Mouse (Mus musculus): ENCODE data around the gene Pde6h. TPM values are rescaled to one million over a fixed set of nuclear protein-coding genes. Genes with fewer than 3 reads are reported as not detected.

The Pde6h gene
- polyA plus RNA-seq, 1 experiment from 2014 or later: 0.08 TPM

DNA sequence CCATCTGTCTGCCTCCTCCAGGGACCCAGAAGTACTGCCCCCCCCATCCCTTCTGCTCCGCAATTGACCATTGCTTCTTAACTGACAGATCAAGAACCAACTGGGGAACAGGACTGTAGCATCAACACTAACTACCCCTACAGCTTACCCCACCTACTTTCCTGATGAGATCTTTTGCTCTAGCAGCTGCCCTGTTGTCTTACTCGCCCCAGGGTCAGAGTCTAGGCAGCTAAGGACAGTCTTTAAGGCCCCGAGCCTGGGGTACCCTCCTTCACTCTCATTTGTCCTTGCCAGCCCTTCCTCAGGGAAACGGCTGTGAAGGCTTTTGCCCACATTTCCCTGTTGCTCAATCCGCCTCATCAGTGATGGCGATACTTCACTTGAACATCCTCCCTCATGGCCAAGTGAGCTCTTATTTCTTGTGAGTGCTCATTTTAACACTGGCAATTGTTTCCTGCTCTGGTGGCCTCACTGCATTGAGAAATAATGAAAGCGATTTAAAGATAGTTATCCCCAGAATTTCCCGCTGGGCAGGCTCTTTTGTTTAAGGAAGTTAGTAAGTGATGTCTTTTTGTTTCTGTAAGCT lies 19.7 kb upstream of the Pde6h start:
- no peak for ATAC-seq
- Histone ChIP-seq H3K9me3 (replicated peaks; ENCODE audit: control insufficient read depth, low read length, poor library complexity, severe bottlenecking) (no peaks in the 10 kb centered on the region), H3K4me1 (ENCODE audit: control insufficient read depth, insufficient read depth, low read length) (no peaks in the 10 kb centered on the region), H3K36me3 (ENCODE audit: control insufficient read depth, insufficient read depth, low read length) (no peaks in the 10 kb centered on the region), H3K4me3 (ENCODE audit: low read depth, low read length) (no peak overlapping the region), H3K27ac (ENCODE audit: low read length) (no peak overlapping the region), H3K4me2 (ENCODE audit: low read length) (no peak overlapping the region), H3K27me3 (ENCODE audit: control insufficient read depth, insufficient read depth, low read depth, low read length) (no peaks in the 10 kb centered on the region), H3K9ac (ENCODE audit: low read depth, low read length) (no peak overlapping the region)
- 73% methylated on average over 8 of the region's 8 CpGs for WGBS

DNA sequence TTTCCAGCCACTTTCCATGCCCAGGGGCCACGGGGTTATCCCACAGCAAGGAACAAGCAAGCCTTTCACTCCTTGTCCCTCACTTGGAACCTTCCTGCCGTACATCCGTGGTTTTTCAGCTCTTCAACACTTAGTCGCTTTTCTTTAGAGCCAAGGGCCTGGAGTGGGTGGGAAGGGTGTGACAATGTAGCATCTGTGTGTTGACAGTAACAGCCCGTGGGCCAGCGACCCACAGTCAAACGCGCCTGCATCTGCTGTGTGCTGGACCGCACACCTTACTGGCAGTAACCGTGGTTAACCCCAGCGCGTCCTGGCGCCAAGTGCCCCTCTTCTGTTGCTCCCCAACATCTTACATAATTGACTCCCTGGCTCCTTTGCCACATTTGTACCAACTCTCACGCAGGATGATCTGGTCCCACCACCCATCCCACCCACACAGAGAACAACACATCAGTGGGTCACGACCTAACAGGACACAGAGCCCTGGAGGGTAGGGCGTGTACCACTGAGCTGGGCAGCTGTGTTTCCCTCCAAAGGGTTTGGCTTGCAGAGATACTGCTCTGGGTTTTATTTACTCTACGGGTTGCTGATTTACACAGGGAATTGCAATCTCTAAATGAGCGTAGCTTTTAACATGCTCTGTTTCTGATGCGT lies 17.2 kb upstream of the Pde6h start:
- no peak overlapping the region for H3K4me3 ChIP-seq (ENCODE audit: low read depth, low read length)
- 92% methylated on average over 19 of the region's 19 CpGs for WGBS
- H3K27me3 ChIP-seq (ENCODE audit: control insufficient read depth, insufficient read depth, low read depth, low read length): no peaks in the 10 kb centered on the region
- no peak for ATAC-seq
- no peak overlapping the region for H3K9ac ChIP-seq (ENCODE audit: low read depth, low read length)
- H3K4me2 ChIP-seq (ENCODE audit: low read length): no peak overlapping the region
- no peaks in the 10 kb centered on the region for H3K4me1 ChIP-seq (ENCODE audit: control insufficient read depth, insufficient read depth, low read length)
- no peaks in the 10 kb centered on the region for H3K9me3 ChIP-seq (replicated peaks; ENCODE audit: control insufficient read depth, low read length, poor library complexity, severe bottlenecking)
- H3K27ac ChIP-seq (ENCODE audit: low read length): no peak overlapping the region
- no peaks in the 10 kb centered on the region for H3K36me3 ChIP-seq (ENCODE audit: control insufficient read depth, insufficient read depth, low read length)

DNA sequence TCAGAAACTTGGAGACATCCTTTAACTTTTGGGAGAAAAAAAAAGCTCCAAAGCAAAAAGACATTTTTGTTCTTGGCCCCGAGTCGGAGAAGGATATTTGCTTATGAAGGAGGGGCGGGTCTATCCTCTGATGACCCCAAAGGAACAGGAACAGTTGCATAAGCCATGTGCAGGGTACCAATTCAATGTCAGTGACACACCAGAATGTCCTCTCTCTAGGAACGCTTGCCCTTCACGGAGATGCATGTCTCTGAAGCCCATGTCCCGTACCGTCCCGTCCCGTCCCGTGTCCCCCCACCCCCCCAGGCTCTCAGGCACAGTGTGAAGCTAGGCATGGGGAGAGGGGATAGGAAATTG lies 16.7 kb upstream of the Pde6h start:
- Histone ChIP-seq H3K27ac (ENCODE audit: low read length) (no peak overlapping the region), H3K27me3 (ENCODE audit: control insufficient read depth, insufficient read depth, low read depth, low read length) (no peaks in the 10 kb centered on the region), H3K36me3 (ENCODE audit: control insufficient read depth, insufficient read depth, low read length) (no peaks in the 10 kb centered on the region), H3K9ac (ENCODE audit: low read depth, low read length) (no peak overlapping the region), H3K4me2 (ENCODE audit: low read length) (no peak overlapping the region), H3K9me3 (replicated peaks; ENCODE audit: control insufficient read depth, low read length, poor library complexity, severe bottlenecking) (no peaks in the 10 kb centered on the region), H3K4me1 (ENCODE audit: control insufficient read depth, insufficient read depth, low read length) (no peaks in the 10 kb centered on the region), H3K4me3 (ENCODE audit: low read depth, low read length) (no peak overlapping the region)
- ATAC-seq: no peak
- 81% methylated on average over 10 of the region's 10 CpGs for WGBS

DNA sequence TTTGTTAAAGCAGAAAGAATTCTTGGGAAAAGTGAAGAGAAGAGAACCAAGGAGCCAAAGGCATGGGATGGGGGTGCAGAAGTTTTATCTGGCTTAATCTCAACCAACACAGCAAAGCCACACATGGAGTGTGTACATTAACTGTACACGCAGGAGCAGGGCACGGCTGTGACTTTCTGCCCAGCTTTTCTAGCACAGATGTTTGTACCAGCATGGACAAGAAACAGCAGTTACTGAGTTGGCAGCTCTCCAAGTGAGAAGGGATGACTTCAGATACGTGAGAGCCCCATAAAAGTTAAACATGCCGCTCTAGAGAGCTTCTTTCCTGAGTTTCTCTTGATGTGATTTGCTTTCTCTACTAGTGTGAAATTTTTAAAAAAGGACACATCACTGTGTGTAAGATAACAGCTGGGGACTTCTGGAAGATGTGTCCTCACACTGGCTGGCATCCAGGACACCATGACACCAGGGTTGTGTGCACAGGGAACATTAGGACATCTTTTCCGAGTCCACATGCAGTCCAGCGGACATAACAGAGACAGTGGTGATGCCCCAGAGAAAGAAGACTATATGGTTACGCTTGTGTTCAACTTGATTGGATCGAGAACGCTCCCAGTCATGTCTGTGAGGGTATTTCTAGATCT lies 13.3 kb upstream of the Pde6h start:
- 86% methylated on average over 9 of the region's 9 CpGs for WGBS
- H3K36me3 ChIP-seq (ENCODE audit: control insufficient read depth, insufficient read depth, low read length): no peaks in the 10 kb centered on the region

GRCm38 (mm10) chr6:136912751-136913265 lies 10.8 kb upstream of the Pde6h start:
- Histone ChIP-seq H3K9me3 (replicated peaks; ENCODE audit: control insufficient read depth, low read length, poor library complexity, severe bottlenecking) (no peaks in the 10 kb centered on the region), H3K27me3 (ENCODE audit: control insufficient read depth, insufficient read depth, low read depth, low read length) (no peaks in the 10 kb centered on the region), H3K4me1 (ENCODE audit: control insufficient read depth, insufficient read depth, low read length) (peaks cover 5% of the 10 kb centered on the region), H3K9ac (ENCODE audit: low read depth, low read length) (no peak overlapping the region), H3K36me3 (ENCODE audit: control insufficient read depth, insufficient read depth, low read length) (no peaks in the 10 kb centered on the region), H3K4me2 (ENCODE audit: low read length) (no peak overlapping the region), H3K4me3 (ENCODE audit: low read depth, low read length) (no peak overlapping the region), H3K27ac (ENCODE audit: low read length) (no peak overlapping the region)
- no peak for ATAC-seq
- WGBS: 71% methylated on average over 1 of the region's 2 CpGs

More for the DNA sequence above, 13.3 kb upstream of the Pde6h start:
- no peaks in the 10 kb centered on the region for H3K9me3 ChIP-seq (replicated peaks; ENCODE audit: control insufficient read depth, low read length, poor library complexity, severe bottlenecking)
- no peak overlapping the region for H3K4me2 ChIP-seq (ENCODE audit: low read length)
- H3K4me1 ChIP-seq (ENCODE audit: control insufficient read depth, insufficient read depth, low read length): peaks cover 5% of the 10 kb centered on the region
- H3K9ac ChIP-seq (ENCODE audit: low read depth, low read length): no peak overlapping the region
- H3K4me3 ChIP-seq (ENCODE audit: low read depth, low read length): no peak overlapping the region
- H3K27ac ChIP-seq (ENCODE audit: low read length): no peak overlapping the region
- H3K27me3 ChIP-seq (ENCODE audit: control insufficient read depth, insufficient read depth, low read depth, low read length): no peaks in the 10 kb centered on the region
- no peak for ATAC-seq

DNA sequence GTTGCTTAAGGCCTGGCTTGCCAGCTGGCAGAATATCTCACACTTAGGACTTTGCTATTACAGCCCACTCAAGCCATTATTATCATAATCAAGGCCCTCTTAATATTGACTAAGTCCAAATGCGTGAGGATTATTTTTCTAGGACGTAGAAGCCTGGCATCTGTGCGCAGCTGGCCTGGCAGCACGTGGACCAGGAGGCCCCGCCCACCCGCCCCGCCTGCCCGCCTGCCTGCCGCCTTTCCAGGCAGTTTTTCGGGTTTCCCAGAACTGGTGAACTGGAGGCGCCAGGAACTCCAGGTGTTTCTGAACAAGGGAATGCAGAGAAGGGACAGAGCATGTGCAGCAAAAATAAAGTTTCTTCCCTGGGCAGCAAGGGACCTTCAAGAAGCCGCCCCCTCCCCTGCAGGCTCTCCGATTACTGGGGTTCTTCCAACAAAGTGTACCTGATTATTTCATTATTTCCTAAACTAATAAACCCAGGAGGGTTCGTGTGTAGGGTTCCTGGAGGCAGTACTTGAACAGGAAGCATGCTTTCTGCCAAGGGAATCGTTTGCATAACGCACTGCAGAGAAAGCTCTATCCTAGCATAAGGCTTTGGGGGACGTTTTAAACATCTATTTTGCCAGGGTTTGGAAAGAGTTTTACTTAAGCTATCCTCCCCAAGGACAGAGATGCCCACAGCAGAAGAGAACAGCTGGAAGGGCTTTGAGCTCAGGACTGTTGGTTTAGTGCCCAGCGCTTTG lies 10.1 kb upstream of the Pde6h start:
- ATAC-seq: no peak
- Histone ChIP-seq H3K27me3 (ENCODE audit: control insufficient read depth, insufficient read depth, low read depth, low read length) (no peaks in the 10 kb centered on the region), H3K4me3 (ENCODE audit: low read depth, low read length) (peak overlapping the region; percentile 28), H3K27ac (ENCODE audit: low read length) (no peak overlapping the region), H3K36me3 (ENCODE audit: control insufficient read depth, insufficient read depth, low read length) (no peaks in the 10 kb centered on the region), H3K4me1 (ENCODE audit: control insufficient read depth, insufficient read depth, low read length) (peaks cover 5% of the 10 kb centered on the region), H3K9me3 (replicated peaks; ENCODE audit: control insufficient read depth, low read length, poor library complexity, severe bottlenecking) (no peaks in the 10 kb centered on the region), H3K4me2 (ENCODE audit: low read length) (peak overlapping the region; percentile 62), H3K9ac (ENCODE audit: low read depth, low read length) (peak overlapping the region; percentile 22; the same call in 1 of the 2 replicates)
- WGBS: 16% methylated on average over 18 of the region's 18 CpGs

DNA sequence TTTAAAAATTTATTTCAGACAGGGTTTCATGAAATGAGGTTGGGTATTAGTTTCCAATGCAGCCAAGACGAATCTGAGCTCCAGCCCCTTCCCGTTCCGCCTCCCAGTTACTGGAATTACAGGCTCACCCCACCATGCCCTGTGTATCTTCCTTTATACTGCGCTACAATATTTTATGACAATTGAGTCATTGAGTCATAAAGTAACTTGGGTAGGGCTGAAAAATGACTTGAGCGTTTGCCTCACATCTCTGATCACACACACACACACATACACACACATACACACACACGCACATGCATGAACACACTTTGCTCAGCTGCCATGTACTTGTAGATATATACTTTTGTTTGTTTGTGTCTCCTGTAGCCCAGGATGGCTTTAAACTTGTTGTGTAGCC lies 9.4 kb upstream of the Pde6h start:
- Histone ChIP-seq H3K4me3 (ENCODE audit: low read depth, low read length) (no peak overlapping the region), H3K27ac (ENCODE audit: low read length) (no peak overlapping the region), H3K27me3 (ENCODE audit: control insufficient read depth, insufficient read depth, low read depth, low read length) (no peaks in the 10 kb centered on the region), H3K36me3 (ENCODE audit: control insufficient read depth, insufficient read depth, low read length) (no peaks in the 10 kb centered on the region), H3K4me2 (ENCODE audit: low read length) (no peak overlapping the region), H3K9ac (ENCODE audit: low read depth, low read length) (no peak overlapping the region), H3K4me1 (ENCODE audit: control insufficient read depth, insufficient read depth, low read length) (peaks cover 5% of the 10 kb centered on the region), H3K9me3 (replicated peaks; ENCODE audit: control insufficient read depth, low read length, poor library complexity, severe bottlenecking) (no peaks in the 10 kb centered on the region)
- ATAC-seq: no peak
- 94% methylated on average over 6 of the region's 6 CpGs for WGBS

- WGBS: 93% methylated on average over 8 of the region's 8 CpGs
- Histone ChIP-seq H3K4me1 (ENCODE audit: control insufficient read depth, insufficient read depth, low read length) (peaks cover 5% of the 10 kb centered on the region), H3K9me3 (replicated peaks; ENCODE audit: control insufficient read depth, low read length, poor library complexity, severe bottlenecking) (no peaks in the 10 kb centered on the region), H3K4me3 (ENCODE audit: low read depth, low read length) (no peak overlapping the region), H3K27ac (ENCODE audit: low read length) (no peak overlapping the region), H3K27me3 (ENCODE audit: control insufficient read depth, insufficient read depth, low read depth, low read length) (no peaks in the 10 kb centered on the region), H3K36me3 (ENCODE audit: control insufficient read depth, insufficient read depth, low read length) (no peaks in the 10 kb centered on the region), H3K9ac (ENCODE audit: low read depth, low read length) (no peak overlapping the region), H3K4me2 (ENCODE audit: low read length) (no peak overlapping the region)
- no peak for ATAC-seq
These were observed 7.8 kb upstream of the Pde6h start for GRCm38 (mm10) chr6:136915721-136916395.

Data from midbrain, embryonic 16.5 days (tissue).